8 mouse cellular contexts compared by ENCODE assay signal in the genomic region with DNA sequence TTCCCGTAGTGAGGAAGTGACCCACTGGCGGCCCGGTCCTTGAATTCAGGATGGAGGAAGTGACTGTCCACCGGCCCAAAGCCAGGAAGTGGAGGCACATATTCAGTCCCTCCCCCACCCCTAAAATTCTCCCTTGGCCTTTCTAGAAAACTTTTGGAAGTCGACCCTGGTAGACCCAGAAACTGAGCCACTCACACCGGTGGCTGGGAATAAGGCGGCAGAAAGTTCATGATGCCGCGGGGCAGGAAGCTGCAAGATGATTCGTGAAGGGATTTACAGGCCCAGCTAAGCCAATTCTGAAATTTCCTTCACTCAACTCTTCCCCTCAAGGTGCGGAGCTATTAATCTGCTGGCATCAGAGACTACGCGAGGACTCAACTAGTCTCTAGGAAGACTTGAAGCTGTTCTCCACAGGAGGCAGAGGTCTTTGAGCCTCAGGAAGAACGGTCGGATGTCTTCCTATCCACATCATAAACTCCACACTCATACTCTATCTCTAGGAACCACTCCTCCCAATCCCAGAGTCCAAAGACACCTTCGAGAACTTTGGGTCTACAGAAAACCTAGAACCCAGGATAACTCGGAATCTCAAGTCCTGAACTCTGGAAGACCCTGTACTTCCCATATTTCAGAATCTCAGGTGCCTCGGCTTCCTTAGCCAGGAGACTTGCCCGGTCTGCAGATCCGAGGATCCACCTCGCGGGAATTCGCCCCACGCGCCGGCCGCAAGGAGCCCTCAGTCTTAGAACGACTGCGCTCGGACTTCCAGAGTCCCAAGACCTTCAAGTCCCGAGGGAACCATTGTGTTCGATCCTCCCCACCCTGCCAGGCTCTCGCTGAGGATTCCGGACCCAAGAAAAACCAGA. TPM values are rescaled to one million over a fixed set of nuclear protein-coding genes. Genes with fewer than 3 reads are reported as not detected.
DNase-seq lines count a peak whose midpoint lies in the region; ATAC-seq and TF ChIP-seq lines count a peak whose summit lies in the region.

No protein-coding gene starts in this region.

- peaks cover 9% of the 10 kb centered on the region for H3K4me1 ChIP-seq in hindbrain, embryonic 16.5 days (ENCODE audit: control insufficient read depth, insufficient read depth, low read depth, low read length)
- peaks cover 37% of the 10 kb centered on the region for H3K4me1 ChIP-seq in liver, embryonic 16.5 days (ENCODE audit: control insufficient read depth, low read depth, low read length)
- peaks cover 6% of the 10 kb centered on the region; the same call in 1 of the 2 replicates for H3K4me1 ChIP-seq in small intestine, adult 2 months (ENCODE audit: control insufficient read depth, insufficient read depth, insufficient read length, low read length)

- ATAC-seq in erythroid progenitor cell, adult 5-6 weeks (replicated peaks; ENCODE audit: low FRiP score, poor library complexity, severe bottlenecking): peak; percentile 15; the same call in 1 of the 2 replicates
- no peak for ATAC-seq in hindbrain, embryonic 16.5 days
- ATAC-seq in liver, embryonic 16.5 days (ENCODE audit: low read depth): peak; percentile 14

- TF ChIP-seq POLR2A in small intestine, adult 2 months (IDR thresholded peaks at IDR 0.05; ENCODE audit: low read depth, low read length): no peak

- 7% methylated on average over 34 of the region's 34 CpGs for WGBS in hindbrain, embryonic 16.5 days
- WGBS in liver, embryonic 16.5 days (ENCODE audit: insufficient replicate concordance): 4% methylated on average over 34 of the region's 34 CpGs
- WGBS in small intestine, adult 2 months: 2% methylated on average over 34 of the region's 34 CpGs

- peak overlapping the region; percentile 74 for H3K27ac ChIP-seq in hindbrain, embryonic 16.5 days (ENCODE audit: low read depth, low read length)
- H3K27ac ChIP-seq in liver, embryonic 16.5 days (ENCODE audit: low read length): peak overlapping the region; percentile 50
- H3K27ac ChIP-seq in small intestine, adult 2 months (ENCODE audit: insufficient read depth, low read depth, low read length): peak overlapping the region; percentile 35

- H3K9ac ChIP-seq in hindbrain, embryonic 16.5 days (ENCODE audit: low read depth, low read length): peak overlapping the region; percentile 80
- peak overlapping the region; percentile 84 for H3K9ac ChIP-seq in liver, embryonic 16.5 days (ENCODE audit: low read depth, low read length)

- intact Hi-C loops in left cerebral cortex, postnatal 36 days (cut with DNase I): loop anchor here (2.0 to 5.0 kb wide), 2 partner anchors 36 to 62 kb away; no protein-coding TSS in a partner anchor

- no peaks in the 10 kb centered on the region for H3K36me3 ChIP-seq in hindbrain, embryonic 16.5 days (ENCODE audit: control insufficient read depth, insufficient read depth, low read length)
- no peaks in the 10 kb centered on the region for H3K36me3 ChIP-seq in liver, embryonic 16.5 days (ENCODE audit: control insufficient read depth, insufficient read depth)
- H3K36me3 ChIP-seq in small intestine, adult 2 months (ENCODE audit: control insufficient read depth, insufficient read depth, low read length): no peaks in the 10 kb centered on the region

- no peaks in the 10 kb centered on the region for H3K9me3 ChIP-seq in hindbrain, embryonic 16.5 days (ENCODE audit: control insufficient read depth, low read length)
- H3K9me3 ChIP-seq in liver, embryonic 16.5 days (replicated peaks; ENCODE audit: control insufficient read depth, low read length): no peaks in the 10 kb centered on the region

- H3K4me3 ChIP-seq in hindbrain, embryonic 16.5 days (ENCODE audit: low read length): peak overlapping the region; percentile 78
- peak overlapping the region; percentile 93 for H3K4me3 ChIP-seq in liver, embryonic 16.5 days (ENCODE audit: low read depth, low read length)
- H3K4me3 ChIP-seq in small intestine, adult 2 months (ENCODE audit: low read depth, low read length): peak overlapping the region; percentile 82

- H3K4me2 ChIP-seq in hindbrain, embryonic 16.5 days (ENCODE audit: low read length): peak overlapping the region; percentile 94
- H3K4me2 ChIP-seq in liver, embryonic 16.5 days (ENCODE audit: low read depth, low read length): peak overlapping the region; percentile 96

- no peak for TF ChIP-seq CTCF in small intestine, adult 2 months (IDR thresholded peaks at IDR 0.05; ENCODE audit: extremely low read depth, insufficient read length, insufficient replicate concordance, low read depth, low read length)

- H3K27me3 ChIP-seq in hindbrain, embryonic 16.5 days (replicated peaks; ENCODE audit: control insufficient read depth, insufficient read depth, low read length): no peaks in the 10 kb centered on the region
- H3K27me3 ChIP-seq in liver, embryonic 16.5 days (ENCODE audit: control insufficient read depth, insufficient read depth, low read depth, low read length): no peaks in the 10 kb centered on the region
- no peaks in the 10 kb centered on the region for H3K27me3 ChIP-seq in small intestine, adult 2 months (ENCODE audit: control insufficient read depth, insufficient read depth, low read length)

- DNase-seq in 3T3-L1 (ENCODE audit: low read depth, low spot score): peak; percentile 48
- DNase-seq in ES-CJ7 (ENCODE audit: low read depth, low spot score): peak; percentile 49
- no peak for DNase-seq in ovary, postnatal 36 days (ENCODE audit: low spot score)
- no peak for DNase-seq in left cerebral cortex, postnatal 36 days (ENCODE audit: low spot score in 2 of 2)

RNA-seq across cellular contexts. Expression of gene Limk2, which starts 0.6 kb away (rescaled TPM):
- total RNA-seq in erythroid progenitor cell, adult 5-6 weeks (2015; ENCODE audit: low replicate concordance): 5.0 and 12.6 TPM in 2 replicates
- total RNA-seq in erythroid progenitor cell, adult 5-6 weeks (2017; ENCODE audit: low replicate concordance): 9.1 and 16.8 TPM in 2 replicates
- polyA plus RNA-seq in hindbrain, embryonic 16.5 days (2015; fragmentation: Nextera tagmentation; extraction: Ambion mirVana): 159 and 164 TPM in 2 replicates
- polyA plus RNA-seq in liver, embryonic 16.5 days (2015; fragmentation: Nextera tagmentation; extraction: Ambion mirVana): 6.7 and 7.3 TPM in 2 replicates
- 40.1 and 70.5 TPM in 2 replicates for polyA plus RNA-seq in small intestine, adult 2 months (2012; rRNA removed)
- total RNA-seq in left cerebral cortex, postnatal 36 days (2021): 100 to 1,000 TPM in 1 of 2 experiments, 10 to 100 TPM in 1; 82.9 to 103 TPM

RNA-seq across cellular contexts. Expression of gene Rnf185, which starts 43.8 kb away (rescaled TPM):
- 0.72 and 3.4 TPM in 2 replicates for total RNA-seq in erythroid progenitor cell, adult 5-6 weeks (2015; ENCODE audit: low replicate concordance)
- 0.23 and 0.77 TPM in 2 replicates for total RNA-seq in erythroid progenitor cell, adult 5-6 weeks (2017; ENCODE audit: low replicate concordance)
- 43.0 and 46.2 TPM in 2 replicates for polyA plus RNA-seq in hindbrain, embryonic 16.5 days (2015; fragmentation: Nextera tagmentation; extraction: Ambion mirVana)
- polyA plus RNA-seq in liver, embryonic 16.5 days (2015; fragmentation: Nextera tagmentation; extraction: Ambion mirVana): 8.4 and 9.0 TPM in 2 replicates
- 13.5 and 29.8 TPM in 2 replicates for polyA plus RNA-seq in small intestine, adult 2 months (2012; rRNA removed)
- total RNA-seq in left cerebral cortex, postnatal 36 days (2021): 10 to 100 TPM; 26.9 to 27.5 TPM

Comparison
In these comparisons a context has a peak if more than half of its experiments do, and no peak if none do; other contexts are left out.
1. DNase-seq: peak in 3T3-L1 (single experiment) and ES-CJ7 (single experiment); none in ovary, postnatal 36 days (single experiment) and left cerebral cortex, postnatal 36 days (0 of 2).
2. Peak in every context shown above with its lines, with median percentiles within 50 percentile points of each other: H3K27ac ChIP-seq and H3K4me3 ChIP-seq.